Mouse (Mus musculus) ovary, adult 18-20 months (tissue): ENCODE measurements around the gene Ercc4.

Experiments
- DNase-seq: peaks from one replicate; pipeline ENCODE4 v3.0.0; 2022; ENCODE audit warnings: low spot score, mixed read lengths

Gene Ercc4

DNA sequence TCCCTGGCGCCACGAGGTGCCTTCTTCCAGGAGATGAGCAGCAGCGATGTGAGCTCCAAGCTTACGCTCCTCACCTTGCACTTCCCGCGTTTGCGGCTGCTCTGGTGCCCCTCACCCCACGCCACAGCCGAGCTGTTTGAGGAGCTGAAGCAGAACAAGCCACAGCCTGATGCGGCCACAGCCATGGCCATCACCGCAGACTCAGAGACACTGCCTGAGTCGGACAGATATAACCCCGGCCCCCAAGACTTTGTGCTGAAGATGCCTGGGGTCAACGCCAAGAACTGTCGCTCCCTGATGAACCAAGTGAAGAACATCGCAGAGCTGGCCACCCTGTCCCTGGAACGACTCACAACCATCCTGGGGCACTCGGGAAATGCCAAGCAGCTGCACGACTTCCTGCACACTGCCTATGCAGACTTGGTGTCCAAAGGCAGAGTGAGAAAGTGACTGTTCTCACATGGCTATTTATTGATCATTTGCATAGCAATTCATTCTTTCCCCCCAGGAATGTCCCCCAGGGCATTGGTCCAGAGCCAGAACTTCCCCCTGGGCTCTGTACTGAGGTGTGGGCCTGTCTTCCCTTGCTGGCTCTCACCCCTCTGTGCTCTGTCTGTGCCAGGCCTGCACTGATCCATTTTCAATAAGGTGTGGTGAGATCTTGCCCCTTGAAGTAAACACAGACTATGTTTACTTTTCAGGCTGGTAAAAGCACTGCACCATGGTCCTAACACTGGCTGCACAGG is 38.5 kb downstream of the Ercc4 start:
- no peak for DNase-seq

DNA sequence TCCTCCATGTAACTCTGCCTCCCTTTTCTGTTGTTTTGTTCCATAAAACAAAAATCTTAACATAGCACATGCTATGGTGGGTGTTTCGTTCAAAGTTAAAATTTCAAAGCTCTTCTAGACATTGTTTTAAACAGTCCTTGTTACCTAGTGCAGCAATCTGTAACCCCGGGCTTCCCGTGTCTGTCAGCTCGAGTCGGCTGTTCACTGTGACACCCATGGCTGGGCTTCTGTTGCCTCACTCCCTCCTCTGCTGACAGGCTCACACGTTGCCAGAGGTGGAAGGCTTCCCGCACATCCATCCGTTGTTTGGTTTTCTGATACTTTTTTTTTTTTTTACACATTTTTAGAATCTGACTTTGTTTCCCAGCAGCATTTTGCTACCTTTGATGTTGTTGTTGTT is 40.5 kb downstream of the Ercc4 start:
- no peak for DNase-seq

DNA sequence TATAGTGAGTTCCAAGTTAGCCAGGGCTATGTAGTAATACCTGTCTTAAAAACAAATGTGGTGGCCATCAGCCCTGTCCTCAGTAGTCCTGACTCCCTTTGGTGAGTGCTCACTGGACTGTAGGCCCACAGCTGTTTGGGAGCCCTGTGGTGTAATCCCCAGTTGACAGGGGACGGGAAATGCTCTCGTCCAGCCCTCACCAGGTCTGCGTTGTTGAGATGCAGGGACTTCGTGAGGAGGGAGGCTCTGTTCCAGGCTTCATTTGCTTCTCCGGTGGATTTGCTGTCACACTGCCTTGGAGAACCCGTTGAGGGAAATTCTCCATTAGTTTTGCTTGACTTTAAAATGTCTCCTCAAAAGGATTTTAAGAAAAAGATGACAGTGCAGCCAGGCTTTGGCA is 41.3 kb downstream of the Ercc4 start:
- DNase-seq: no peak

DNA sequence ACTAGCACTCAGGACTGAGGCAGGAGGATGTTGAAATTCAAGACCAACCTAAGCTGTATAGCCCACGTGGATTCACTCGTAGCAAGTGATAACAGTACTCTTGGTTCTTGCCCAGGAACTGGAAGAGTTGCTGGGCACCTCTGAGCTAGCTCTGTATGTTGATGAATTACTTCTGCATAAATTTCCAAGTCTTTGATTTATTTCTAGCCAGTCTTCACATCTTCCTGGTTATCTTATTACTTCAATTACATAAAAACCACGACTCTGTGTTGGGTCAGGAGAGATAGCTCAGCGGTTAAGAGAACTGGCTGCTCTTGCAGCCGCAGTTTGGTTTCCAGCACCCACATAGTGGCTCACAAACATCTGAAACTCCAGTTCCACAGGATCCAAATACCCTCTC is 43.0 kb downstream of the Ercc4 start:
- no peak for DNase-seq

DNA sequence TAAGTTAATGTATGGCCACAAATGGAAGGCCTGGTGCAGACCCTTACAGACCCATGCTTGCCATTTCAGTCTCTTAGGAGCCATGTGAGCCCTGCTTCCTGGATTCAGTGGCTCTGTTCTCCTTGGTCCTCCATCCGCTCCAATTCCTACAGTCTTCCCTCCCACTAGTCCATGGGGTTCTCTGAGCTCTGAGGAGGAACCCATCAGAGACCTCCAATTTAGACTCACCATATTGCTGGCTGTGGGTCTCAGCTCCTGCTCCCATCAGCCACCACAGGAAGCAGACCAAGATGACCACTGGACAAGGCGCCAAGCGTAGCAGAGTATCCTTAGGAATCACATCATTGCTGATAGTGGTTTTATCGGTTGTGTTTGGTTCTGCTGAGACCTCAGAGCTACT is 43.7 kb downstream of the Ercc4 start:
- no peak for DNase-seq

DNA sequence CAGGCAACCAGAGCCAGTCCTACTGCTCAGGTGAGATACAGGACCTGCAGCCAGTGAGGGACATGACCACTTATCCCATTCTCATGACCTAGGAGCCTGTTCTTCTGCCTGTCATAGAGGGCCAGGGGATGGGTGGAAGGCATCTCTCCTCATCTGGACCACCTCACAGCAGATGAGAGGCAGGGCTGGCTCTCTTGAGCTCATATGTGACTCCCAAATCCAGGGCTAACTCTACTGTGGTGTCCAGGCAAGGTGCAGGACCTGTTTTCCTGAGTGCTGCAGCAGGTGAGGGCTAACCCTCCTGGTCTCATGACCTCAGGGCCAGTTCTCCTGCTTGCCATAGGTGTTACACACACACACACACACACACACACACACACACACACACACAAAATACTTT is 44.9 kb downstream of the Ercc4 start:
- DNase-seq: no peak

DNA sequence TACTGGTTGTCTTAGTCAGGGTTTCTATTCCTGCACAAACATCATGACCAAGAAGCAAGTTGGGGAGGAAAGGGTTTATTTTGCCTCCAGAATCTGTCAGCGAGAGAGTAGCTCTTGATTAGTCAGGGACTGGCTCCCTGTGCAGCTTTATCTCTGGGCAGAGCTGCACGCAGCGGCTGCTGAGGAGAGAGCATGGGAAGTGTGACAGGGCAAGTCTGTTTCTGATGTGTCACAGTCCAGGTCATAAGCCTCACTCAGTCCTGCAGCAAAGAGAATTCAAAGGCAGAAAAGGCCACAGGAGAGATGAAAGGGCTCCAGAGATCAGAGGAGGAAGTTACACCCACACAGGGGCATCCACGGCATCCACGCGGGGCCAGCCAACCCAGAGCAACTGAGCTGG is 47.8 kb downstream of the Ercc4 start:
- no peak for DNase-seq

DNA sequence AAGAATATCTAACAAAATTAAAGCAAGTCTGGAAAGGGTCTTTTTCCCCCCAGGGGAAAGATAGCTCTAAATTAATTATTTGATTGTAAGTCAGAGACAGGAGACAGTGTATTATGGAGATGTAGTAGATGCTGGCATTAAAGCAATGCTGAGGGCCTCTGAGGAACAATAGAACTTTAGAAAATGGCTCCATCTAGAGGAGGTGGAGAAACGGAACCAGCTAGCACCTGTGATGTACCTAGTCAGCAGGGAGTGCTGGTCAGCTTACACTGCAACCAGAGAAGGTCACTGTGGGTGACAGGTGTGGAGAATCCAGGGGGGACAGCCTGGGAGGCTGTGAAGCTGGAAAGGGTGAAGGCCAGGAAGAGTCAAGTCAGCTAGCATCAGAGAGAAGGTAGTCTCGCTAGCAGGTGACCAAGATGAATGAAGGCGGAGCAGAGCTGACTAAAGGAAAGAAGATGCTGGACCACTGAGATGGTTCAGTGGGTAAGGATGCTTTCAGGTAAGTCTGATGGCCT is 48.7 kb downstream of the Ercc4 start:
- DNase-seq: no peak

DNA sequence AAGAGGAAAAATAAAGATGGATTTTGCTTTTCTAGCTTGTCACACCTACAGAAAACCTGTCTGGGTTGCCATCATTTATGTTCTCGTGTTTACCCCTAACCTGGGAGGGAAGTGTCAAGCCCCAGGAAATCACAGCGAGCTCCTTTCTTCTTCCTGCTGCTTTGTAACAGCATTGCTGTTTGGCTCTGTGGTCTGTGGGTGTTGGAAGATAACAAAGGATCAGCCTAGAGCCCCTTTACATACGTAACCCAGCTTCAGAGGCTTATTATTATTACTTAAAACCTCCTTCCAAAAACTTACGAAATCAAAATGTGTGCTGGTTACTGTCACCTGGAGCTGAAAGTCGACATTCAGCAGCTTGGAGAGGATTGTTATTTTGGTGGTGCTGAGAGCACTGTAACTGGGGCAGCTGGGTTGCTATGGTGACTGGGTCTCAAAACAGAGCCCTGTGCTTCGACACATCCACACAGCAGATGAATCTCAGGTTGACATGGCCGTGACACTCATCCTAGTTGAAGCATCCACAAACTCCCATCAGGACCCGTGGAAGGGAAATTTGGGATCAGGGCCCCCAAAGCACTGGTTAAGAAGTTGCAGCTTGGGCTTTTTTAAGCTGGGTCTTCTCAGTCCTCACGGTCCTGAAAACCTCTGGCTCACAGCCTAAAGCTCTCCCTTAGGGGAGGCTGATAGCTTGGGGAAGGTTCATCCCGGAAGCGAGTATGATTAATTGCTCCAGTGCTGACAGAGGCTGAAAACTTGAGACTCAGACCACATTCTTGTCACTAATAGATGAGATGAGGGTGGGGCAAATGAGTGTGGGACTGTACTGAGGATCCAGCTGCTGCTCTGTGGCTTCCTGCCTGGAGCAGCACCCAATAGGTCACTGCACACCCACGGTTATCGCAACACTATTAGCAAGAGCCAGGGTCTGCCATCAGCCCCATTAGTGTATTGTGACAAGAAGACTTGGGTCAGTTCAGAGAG is 49.7 kb downstream of the Ercc4 start:
- no peak for DNase-seq

DNA sequence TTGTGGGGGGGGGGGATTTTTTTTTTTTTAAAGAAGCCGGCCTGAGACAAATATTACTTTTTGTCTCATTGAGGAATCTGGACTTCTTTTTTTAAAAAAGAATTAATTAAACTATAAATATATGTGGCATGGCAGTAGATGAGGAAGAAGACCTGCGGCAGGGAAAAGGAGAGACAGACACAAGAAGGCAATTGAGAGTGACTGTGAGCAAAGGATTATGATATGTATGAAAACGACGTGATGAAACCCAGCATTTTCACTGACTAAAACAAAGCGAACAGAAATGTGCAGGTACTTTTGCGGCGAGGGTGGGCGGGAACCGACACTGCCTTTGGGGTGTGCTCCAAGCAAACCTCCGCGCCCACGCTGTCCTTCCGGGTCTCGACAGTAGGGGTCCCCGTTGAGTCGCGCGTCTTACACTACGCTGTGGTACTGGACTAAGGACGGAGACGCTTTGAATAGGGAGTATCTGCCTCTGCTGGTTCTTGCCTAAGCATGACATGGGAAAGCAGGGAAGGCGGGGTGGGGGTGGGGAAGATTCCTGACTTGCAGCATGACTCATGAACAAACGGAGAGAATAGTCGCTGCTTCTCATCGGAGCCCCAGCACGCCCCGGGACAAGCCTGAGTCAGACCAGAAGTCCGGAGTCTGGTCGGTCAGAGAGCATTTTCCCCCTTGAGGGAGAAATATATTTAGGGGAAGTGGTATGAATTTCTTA is 50.6 kb downstream of the Ercc4 start:
- DNase-seq: peak; percentile 78

DNA sequence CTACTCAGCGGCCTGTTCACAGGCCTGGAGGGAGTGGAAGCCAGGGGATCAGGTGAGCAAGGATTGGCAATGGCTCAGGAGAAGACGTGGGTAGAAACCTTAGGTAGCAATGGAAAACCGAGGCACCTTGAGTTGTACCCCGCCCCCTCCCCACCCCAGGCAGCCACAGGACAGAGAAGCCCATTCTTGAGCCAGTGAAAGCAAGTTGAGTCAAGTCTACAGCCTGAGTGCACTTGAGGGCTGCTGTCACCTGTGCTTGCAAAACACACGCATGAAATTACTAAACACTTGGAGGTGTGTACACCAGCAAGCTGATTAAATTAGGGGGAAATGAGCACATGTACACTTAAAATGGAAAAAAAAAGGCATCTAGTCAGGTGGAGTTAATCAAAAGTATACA is 52.0 kb downstream of the Ercc4 start:
- DNase-seq: no peak

DNA sequence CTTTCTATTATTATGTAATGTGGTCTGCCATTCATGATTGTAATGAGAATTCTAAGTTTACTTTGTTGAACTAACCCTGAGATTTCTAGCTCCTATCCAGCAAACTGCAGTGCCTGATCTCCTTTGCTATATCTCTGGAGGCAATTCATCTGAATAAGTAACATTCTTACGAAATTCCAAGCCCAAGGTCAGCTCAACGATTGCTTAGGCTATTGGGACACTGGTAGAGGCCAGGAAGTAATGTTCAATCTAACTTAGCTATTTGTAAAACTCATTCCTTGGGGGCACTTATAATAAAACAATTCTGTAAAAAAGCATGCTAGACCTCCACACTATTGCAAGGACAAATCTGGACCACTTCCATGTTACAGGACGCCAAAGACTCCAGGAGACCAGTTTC is 58.2 kb downstream of the Ercc4 start:
- DNase-seq: no peak

DNA sequence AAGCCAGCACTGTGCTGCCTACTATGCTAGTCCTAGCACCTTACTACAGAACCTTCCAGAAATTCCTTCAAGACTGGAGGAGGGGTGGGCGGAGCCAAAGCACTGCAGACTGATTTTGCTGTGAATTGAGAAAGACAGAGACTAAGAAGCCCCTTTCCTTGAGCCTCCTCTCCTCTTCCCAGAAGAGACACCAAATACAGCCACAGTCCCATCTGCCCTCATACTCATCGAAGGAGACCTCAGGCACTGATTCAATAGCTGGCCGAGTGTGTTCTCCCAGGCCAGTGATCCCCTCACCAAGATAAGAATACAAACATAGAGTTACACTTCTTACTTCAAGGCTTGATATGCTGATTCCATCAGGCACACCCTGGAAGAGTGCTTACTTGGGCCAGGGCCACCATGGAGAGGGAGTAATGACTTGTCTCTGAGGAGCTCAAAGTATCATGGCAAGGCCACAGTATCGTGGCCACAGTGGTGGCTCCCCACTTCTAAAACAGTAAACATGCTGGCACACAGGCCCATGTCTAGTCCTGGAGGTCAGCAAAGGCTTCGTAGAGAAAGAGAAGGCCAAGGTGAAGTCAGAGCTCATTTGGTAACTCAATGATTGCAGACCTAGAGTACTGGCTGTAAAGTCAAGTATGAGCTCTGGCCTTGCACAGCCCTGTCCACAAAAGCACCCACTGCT is 63.7 kb downstream of the Ercc4 start:
- DNase-seq: no peak

DNA sequence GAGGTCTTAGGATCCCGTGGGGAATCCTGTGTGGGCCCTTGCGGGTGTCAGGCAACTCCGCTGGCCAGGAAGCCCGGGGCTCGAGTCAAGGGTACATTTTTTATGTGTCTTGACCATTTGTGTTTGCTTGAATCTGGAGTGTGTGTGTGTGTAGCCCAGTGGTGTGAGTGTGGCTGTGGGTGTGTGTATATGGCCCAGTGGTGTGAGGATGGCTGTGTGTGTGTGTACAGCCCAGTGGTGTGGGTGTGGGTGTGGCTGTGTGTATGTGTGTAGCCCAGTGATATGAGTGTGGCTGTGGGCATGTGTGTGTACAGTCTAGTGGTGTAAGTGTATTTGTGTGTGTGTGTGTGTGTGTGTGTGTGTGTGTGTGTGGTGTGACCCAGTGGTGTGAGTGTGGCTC is 73.0 kb downstream of the Ercc4 start:
- DNase-seq: no peak

DNA sequence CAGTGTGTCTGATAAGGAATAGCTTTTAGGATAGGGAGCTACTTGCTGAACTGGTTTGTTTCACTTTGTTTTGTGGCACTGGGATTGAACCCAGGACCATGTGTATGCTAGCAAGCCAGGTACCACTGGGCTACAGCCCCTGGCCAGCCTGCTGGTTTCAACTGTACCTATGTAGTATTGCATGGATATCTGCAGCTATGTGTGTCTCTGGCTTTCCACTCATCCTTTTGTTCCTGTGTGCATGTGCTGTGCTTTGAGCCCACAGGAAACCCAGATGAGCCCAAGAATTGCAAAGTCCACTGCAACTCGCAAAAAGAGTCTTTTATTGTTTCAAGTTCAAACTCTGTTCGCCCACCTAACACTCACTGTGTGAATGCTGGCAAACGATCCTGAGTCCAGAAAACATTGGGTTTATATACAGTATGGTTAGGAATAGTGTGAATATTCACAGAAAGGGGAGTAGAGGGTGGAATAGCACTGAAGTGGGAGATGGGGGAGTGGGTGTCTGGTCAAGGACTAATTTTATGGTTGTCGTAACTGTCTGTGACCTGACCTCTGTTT is 73.8 kb downstream of the Ercc4 start:
- no peak for DNase-seq

DNA sequence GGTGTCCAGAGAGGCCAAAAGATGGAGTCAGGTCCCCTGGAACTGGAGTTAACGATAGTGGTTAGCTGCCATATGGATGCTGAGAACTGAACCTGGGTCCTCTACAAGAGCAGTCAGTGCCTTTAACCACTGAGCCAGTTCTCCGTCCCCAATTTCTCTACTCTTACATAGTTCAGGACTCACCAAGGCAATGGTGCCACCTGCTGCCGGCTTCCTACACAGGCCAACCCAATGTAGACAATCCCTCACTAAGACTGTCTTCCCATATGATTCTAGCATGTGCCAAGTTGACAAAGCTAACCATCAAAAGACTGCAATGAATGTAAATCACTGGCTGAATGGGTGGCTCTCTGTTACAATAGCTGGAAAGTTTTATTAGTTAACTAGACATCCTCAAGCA is 74.9 kb downstream of the Ercc4 start:
- no peak for DNase-seq

DNA sequence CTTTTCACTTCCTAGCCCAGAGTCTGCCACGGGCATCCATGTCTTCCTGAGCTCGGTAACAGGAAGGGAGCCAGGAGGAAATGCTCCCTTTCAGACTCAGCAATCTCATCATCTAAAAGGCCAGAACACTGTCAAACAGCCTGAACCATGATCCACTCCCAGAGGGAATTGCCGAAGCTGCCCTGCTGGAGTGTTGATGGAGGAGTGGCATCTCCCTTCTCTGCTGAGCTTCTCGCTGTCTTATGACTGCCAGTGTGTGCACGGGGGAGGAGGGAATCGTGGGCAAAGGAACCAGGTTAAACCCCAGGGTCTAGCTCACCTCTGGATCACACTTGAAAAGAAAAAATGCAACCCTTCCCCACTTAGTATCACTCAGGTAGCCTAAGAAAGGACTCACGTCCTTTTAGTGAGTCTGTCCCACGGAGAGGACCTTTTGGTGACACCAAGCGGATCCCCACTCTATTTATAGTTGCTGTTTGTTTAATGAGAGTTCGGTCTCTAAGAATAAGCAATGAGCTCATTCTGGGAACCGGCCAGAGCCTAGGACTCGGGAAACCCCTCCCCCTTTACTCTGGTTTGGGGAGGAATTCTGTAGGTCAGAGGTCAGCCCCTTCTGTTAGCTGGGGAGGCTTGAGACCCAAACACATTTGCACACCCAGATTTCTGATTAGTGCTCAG is 80.1 kb downstream of the Ercc4 start:
- no peak for DNase-seq

DNA sequence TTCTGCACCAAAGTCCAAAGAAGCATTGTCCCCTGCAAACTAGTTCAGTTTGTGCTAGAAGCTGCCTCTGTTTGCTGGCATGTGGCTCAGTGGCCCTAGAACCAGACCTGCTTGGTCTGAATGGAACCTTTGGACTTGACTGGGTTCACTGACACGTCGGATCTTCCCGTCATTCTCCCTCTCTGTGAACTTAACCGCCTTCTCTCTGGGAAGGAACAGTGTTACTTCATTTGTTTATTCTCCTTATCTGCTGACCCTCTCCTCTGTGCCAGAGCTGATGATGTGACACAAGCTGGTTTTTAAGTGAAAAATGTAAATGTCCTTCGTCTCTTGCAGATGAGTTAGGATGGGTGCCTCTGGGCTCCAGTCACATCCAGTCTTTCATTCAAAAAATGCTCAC is 81.0 kb downstream of the Ercc4 start:
- DNase-seq: no peak

DNA sequence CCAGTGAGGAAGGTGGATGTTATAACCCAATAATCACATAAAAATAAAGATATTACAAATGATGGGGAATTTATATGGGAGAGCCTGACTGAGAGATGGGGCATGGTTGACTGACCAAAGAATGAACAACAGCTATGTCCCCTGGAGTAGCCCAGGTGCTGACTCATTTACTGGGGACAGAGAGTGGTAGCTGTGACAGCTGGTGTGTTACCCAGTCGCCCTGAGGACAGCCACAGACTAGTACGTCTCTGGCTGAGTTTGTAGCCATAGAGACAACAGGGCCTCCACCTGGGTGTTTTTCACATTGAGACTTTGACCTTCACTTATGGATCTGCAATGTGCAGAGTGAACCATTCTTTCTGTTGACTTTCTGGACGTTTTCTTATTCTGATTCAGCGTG is 81.7 kb downstream of the Ercc4 start:
- no peak for DNase-seq

DNA sequence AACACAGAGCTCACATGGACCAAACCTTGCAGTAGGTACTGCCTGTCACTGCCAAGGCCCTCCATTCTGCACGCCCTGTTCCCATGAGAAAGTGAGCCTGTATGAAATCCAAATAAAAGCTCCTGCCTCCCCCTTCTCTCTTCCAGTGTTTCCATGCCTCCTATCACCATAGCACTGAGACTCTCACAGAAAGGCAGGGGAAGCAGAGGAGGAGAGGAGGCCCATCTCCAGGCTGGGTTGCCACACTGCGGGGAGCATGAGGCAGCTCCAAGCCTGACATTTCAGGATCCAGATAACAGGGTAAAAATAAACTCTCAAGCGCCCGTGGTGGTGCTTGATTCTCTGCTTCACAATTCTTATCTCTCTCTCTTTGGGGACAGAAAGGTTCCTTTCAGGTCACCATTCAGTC is 84.2 kb downstream of the Ercc4 start:
- no peak for DNase-seq

DNA sequence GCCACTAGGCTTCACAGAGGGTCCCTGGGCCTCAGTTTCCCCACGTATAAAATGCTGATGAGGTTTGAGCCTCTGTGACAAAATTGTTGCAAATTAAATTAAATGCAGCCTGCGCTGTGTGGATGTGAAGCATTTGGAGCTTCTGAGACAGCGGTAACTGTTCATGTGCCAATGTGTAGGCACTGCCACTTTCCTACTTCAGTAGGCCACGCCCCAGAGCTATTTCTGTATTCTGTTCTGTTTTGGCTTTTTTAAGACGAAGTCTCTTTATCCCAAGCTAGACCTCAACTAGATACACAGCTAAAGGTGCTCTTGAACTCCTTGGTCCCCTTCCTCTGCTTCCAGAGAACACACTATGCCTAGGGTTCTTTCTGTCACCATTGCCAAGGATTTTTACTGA is 85.4 kb downstream of the Ercc4 start:
- DNase-seq: no peak
